Mouse (Mus musculus) skeletal muscle tissue, adult 2 months (tissue): ENCODE measurements around the gene Stpg2.
"Not testable (repeated sequence)": the region's sequence is repeated elsewhere in the genome, so short reads cannot be mapped to it uniquely, and the experiment has no call there.

ENCODE experiments used
- DNase-seq: peaks from one replicate; pipeline ENCODE4 v3.0.0-alpha.2; 2012; ENCODE audit warnings: low read depth, low spot score

Gene Stpg2

GRCm38 (mm10) chr3:139205444-139205998 lies at the start of gene Stpg2:
Stpg2 (plus strand) TSS chr3:139205694.
- DNase-seq: peak; percentile 85

GRCm38 (mm10) chr3:139162146-139162545 lies 43.3 kb upstream of the Stpg2 start:
- DNase-seq: no peak

DNA sequence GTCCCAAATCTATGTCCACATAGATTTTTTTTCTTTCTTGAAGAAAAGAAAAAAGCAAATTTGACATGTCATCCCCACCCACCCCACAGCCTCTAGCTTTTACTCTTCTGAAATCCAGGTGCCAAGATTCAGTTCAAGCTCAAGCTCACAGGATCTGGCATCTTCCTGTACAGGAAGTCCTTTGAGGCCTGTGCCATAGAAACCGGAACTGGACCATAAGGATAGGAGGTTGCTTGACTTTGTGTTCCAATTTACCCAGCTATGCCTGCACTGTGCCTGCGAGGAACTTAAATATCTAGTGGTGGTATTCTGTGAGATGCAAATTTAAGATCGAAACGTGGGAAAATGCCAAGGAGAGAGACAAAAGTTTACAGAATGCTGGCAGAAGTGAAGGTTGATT lies 42.8 kb upstream of the Stpg2 start:
- no peak for DNase-seq

GRCm38 (mm10) chr3:139168510-139169269 lies 36.8 kb upstream of the Stpg2 start:
- DNase-seq: no peak

GRCm38 (mm10) chr3:139169740-139170139 lies 35.8 kb upstream of the Stpg2 start:
- no peak for DNase-seq

DNA sequence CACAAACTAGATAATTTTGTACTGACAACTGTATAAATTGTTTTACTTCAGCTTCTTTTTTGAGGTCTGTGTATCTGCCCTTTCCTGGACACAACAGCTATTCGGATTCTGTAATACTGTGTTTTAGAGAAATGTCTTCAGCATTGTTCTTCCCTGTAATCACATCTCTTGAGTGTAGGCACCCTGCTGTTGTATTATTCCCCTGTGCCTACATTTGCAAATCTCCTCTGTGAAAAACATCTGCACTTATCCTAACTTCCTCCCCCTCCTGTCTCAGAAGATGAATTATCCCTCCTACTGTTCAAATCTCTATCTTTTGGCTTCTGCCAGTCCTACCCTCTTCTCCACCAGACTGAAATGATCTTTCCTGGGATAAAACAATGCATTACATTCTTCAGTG lies 28.6 kb upstream of the Stpg2 start:
- no peak for DNase-seq

- no peak for DNase-seq
Observed at GRCm38 (mm10) chr3:139191541-139191940, 14.0 kb upstream of the Stpg2 start.

DNA sequence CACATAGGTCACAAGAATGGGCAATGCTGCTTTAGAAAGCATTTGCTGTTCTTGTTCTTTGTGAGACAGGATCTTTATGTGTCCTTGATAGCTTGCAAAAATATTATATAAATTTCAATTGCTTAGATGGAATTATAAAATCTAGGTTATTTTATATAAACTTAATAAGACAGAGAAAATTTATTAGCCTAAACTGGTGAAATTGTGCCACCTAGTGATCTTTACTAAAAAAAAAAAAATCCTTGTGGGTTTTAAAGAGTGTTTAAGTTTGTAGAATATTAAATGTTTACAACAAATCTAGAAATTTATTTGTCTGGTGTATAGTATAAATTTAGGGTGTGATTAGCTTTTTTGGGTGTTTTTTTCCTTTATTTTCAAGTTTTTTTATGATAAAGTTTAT lies 11.6 kb upstream of the Stpg2 start:
- DNase-seq: no peak

DNA sequence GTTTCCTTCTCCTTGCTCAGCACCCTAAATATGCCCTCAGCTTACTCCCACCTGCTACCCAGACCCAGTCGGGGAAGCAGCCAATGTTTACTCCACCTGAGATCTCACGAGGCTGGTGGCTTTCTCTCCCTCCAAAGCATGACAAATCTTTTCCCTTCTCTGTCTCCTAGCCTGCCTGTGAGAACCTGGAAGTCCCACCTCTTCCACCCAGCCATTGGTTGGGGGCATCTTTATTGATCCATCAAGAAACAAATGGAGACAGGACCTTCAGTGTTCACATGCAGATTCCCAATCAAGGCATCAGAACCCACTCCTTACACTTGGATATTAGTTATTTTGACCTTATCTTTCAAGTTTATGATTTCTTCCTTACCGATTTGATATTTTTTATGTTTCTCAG lies 7.1 kb upstream of the Stpg2 start:
- no peak for DNase-seq

DNA sequence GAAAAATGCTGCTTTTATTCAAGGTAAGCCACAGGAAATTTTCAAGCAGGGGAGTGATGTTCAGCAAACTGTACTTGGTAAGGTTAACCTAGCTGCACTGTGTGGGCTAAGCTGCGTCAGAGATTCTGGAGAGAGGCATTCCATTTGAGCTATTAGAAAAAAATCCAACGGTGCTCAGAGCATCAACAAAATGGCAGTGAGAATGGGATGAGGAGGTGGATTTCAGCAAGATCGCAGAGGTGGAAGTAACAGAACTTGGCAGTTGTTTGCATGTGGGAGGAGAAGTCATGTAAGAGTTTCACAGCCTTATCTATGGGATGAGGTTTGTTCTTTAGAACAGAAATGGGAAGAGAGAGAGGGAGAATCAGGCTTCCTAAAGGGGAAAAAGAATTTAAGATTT lies 5.2 kb upstream of the Stpg2 start:
- no peak for DNase-seq

- no peak for DNase-seq
Observed at GRCm38 (mm10) chr3:139216945-139217344, 11.5 kb downstream of the Stpg2 start.

- DNase-seq: no peak
Observed at GRCm38 (mm10) chr3:139225123-139225522, 19.6 kb downstream of the Stpg2 start.

- DNase-seq: no peak
Observed at GRCm38 (mm10) chr3:139226811-139227210, 21.3 kb downstream of the Stpg2 start.

DNA sequence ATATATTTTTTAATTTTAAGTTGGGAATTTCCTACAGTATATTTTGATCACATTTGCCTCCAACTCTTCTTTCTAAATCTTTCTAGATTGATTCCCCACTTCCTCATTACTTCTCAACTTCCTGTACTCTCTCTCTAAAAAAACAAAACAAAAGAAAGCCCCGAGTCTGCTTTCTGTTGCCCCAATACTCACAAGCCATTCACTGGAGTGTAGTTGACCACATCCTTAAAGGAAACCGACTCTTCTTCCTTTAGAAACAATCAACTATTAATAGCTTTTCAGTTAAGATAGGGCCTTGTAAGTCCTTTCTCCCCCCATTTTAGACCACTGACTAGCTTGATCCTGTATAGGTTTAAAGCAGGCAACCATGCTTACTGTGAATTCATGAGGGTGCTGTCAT lies 39.7 kb downstream of the Stpg2 start:
- DNase-seq: no peak

- no peak for DNase-seq
Observed at GRCm38 (mm10) chr3:139246508-139246907, 41.0 kb downstream of the Stpg2 start.

DNA sequence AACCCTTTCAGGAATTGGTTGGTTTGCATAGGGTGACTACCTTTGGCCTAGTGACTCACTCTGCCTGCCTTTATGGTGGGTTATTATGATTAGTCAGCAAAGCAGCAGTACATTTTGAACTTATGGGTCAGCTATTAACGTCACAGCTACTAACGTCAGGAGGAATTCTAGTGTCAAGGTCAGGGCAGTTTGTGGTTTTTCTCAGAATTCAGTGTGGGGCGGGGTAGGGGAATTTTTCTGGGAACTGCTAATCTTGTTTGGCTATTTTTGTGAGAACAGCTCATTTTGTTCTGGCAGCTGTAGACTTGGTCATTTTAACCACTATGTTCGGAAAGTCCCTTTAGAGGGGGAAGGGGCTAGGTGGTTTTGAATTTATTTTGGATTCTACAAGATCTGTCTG lies 56.9 kb downstream of the Stpg2 start:
- not testable (repeated sequence) for DNase-seq

- no peak for DNase-seq
Observed at GRCm38 (mm10) chr3:139297909-139298308, 92.4 kb downstream of the Stpg2 start.

GRCm38 (mm10) chr3:139308078-139308809 lies 102.8 kb downstream of the Stpg2 start:
- no peak for DNase-seq

GRCm38 (mm10) chr3:139311721-139312120 lies 106.2 kb downstream of the Stpg2 start:
- no peak for DNase-seq

GRCm38 (mm10) chr3:139380494-139380893 lies 175.0 kb downstream of the Stpg2 start:
- no peak for DNase-seq

GRCm38 (mm10) chr3:139397077-139397865 lies 191.8 kb downstream of the Stpg2 start:
- no peak for DNase-seq

- DNase-seq: no peak
Observed at GRCm38 (mm10) chr3:139404673-139405072, 199.2 kb downstream of the Stpg2 start.
